Mouse (Mus musculus): ENCODE data around the gene Ubxn11.
"Not testable (repeated sequence)": the region's sequence is repeated elsewhere in the genome, so short reads cannot be mapped to it uniquely, and the experiment has no call there.

Gene Ubxn11

GRCm38 (mm10) chr4:134138857-134139256, 36.5 kb downstream of the Ubxn11 start:
- peak; percentile 71 for DNase-seq (ENCODE audit: low read depth, low spot score)

DNA sequence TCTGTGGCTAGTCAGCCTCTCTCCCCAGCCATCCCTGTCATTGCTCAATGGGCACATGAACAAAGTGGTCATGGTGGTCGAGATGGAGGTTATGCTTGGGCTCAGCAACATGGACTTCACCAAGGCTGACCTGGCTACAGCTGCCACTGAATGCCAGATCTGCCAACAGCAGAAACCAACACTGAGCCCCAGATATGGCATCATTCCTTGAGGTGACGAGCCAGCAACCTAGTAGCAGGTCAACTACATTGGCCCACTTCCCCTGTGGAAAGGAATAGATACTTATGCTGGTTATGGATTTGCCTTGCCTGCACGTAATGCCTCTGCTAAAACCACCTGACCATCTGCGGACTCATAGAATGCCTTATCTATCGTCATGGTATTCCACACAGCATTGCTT, 41.9 kb downstream of the Ubxn11 start:
- DNase-seq (ENCODE audit: low read depth, low spot score): not testable (repeated sequence)

DNA sequence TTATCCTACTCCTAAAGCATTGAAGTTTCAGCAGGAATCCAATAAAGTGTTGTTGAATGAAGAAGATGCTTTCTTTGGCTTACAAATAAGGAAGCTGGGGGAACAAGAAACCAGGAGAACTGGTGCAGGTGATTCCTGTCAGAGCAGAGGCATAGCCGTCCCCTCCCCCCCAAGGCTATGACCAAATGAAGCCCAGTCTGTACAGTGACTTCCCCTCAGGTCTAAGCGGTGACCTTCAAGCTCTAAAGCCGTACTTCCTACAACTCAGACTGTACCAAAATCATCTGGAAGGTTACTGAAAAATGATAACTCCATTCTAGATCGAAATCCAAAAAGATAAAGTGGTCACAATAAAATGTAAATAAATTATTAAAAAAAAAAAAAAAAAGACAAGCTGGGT, 47.0 kb downstream of the Ubxn11 start:
- no peak for DNase-seq (ENCODE audit: low read depth, low spot score)

DNA sequence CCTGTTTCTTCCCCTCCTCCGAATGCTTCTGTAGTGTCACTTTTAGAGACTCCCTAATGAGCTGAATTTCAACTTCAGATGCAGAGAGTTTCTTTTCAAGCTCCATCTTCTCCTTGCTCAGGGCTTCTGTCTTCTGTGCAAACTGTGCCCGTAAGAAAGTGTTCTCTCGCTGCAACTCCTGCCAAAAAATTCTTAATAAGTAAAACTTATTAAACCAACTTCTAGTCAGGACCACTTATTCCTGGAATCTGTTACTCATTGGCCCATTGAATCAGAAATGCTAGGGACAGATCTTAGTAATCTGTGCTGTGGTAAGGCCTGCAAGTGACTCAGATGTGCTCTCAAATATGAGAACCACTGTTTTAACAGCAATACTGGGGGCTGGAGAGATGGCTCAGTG, 49.7 kb downstream of the Ubxn11 start:
- DNase-seq (ENCODE audit: low read depth, low spot score): no peak

GRCm38 (mm10) chr4:134153656-134154055, 51.3 kb downstream of the Ubxn11 start:
- DNase-seq (ENCODE audit: low read depth, low spot score): no peak

GRCm38 (mm10) chr4:134154354-134154753, 52.0 kb downstream of the Ubxn11 start:
- no peak for DNase-seq (ENCODE audit: low read depth, low spot score)

DNA sequence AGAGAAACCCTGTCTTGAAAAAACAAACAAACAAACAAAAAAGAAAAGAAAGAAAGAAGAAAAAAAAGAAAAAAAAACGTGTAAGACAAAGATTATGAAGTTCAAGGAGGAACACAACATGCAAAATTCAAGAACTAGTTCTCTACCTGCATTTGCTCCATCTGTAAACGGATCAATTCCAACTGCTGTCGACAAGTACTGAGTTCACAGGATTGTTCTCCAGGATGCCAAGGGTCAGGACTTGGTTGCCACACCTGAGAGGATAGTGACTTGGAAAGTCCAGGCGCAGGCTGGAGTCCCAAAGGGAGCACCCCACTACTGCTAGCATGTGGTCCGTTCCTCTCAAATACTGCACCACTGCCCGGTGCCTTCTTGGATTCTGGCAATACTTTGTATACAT, 53.2 kb downstream of the Ubxn11 start:
- no peak for DNase-seq (ENCODE audit: low read depth, low spot score)

DNA sequence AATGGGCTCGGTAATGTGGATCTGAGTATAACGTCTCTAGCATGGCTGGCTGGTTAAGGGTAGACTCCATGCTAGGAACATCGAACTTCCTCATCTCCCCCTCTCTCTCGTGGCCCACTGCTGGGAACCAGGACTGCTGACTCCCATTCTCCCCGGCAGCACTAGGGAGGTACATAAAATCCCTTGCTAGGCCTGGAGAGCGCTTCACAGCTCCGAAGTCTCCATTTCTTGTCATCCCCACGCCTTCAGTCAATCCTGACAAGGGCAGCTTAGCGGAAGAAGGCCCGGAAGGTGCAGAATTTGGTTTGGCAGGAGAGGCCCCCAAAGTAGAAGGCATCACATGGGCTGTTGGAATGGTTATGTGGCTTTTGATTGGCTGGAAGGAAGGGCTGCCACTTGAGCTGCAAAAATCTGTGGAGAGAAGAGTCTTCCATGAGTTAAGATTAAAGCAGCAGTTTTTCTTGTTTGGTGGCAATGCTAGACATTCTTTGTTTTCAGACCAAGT, 53.6 kb downstream of the Ubxn11 start:
- no peak for DNase-seq (ENCODE audit: low read depth, low spot score)

GRCm38 (mm10) chr4:134156744-134157143, 54.4 kb downstream of the Ubxn11 start:
- DNase-seq (ENCODE audit: low read depth, low spot score): no peak

GRCm38 (mm10) chr4:134157558-134157957, 55.2 kb downstream of the Ubxn11 start:
- DNase-seq (ENCODE audit: low read depth, low spot score): no peak

DNA sequence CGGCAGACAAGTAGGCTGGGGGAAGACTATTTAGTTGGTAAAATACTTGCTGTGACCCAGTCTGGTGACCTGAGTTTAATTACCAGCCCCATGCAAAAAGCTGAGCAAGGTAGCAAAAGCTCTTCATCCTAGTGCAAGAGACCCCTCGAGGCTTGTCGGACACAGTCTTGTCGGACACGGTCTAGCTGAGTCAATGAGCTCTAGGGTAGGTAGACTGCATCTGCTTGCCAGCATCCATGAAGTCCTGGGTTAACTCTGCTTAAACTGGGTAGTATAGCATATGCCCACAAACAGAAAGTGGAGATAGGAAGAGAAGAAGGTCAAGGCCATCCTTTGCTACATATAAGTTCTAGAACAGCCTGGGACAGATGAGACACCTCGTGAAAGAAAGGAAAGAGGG, 56.4 kb downstream of the Ubxn11 start:
- DNase-seq (ENCODE audit: low read depth, low spot score): no peak

DNA sequence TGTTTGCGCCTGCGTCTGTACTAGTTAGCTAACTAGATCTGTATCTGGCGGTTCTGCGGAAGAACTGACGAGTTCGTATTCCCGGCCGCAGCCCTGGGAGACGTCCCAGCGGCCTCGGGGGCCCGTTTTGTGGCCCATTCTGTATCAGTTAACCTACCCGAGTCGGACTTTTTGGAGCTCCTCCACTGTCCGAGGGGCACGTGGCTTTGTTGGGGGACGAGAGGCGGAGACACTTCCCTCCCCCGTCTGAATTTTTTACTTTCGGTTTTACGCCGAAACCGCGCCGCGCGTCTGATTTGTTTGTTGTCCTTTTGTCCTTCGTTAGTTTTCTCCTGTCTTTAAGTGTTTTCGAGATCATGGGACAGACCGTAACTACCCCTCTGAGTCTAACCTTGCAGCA, 57.7 kb downstream of the Ubxn11 start:
- DNase-seq (ENCODE audit: low read depth, low spot score): not testable (repeated sequence)

DNA sequence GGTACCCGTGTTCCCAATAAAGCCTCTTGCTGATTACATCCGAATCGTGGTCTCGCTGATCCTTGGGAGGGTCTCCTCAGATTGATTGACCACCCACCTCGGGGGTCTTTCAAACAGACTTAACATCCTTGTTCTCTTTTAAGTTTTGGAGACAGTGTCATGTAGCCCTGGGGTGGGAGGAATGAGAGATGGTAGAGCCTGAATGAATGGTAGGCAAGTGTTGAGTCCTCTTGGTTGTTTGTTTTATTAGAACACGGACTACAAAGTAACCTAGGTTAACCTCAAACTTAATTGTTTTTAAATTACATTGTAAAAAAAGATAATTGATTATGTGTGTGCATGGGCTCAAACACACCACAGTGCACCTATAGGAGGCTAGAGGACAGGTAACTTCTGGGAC, 62.2 kb downstream of the Ubxn11 start:
- DNase-seq (ENCODE audit: low read depth, low spot score): no peak

DNA sequence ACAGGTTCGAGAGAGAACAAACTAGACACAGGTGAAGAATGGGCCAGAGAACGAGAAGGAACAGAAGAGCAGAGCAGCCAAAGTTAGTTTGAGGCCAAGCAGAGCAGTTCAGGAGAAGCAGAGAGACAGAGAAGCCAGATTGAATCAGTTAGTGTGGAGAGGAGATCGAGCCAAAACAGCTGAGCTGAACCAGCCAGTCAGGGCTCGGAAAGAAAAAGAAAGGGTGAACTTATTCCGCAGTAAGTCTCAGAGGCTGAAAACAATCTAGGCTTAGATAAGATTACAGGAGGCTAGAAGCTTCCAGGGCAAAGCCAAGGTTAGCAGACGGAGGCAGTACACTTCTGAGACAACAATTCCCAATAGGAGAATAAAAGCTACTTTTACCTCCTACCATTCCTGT, 62.7 kb downstream of the Ubxn11 start:
- DNase-seq (ENCODE audit: low read depth, low spot score): no peak

- DNase-seq (ENCODE audit: low read depth, low spot score): no peak
Measured at GRCm38 (mm10) chr4:134165548-134166465, 63.4 kb downstream of the Ubxn11 start.

DNA sequence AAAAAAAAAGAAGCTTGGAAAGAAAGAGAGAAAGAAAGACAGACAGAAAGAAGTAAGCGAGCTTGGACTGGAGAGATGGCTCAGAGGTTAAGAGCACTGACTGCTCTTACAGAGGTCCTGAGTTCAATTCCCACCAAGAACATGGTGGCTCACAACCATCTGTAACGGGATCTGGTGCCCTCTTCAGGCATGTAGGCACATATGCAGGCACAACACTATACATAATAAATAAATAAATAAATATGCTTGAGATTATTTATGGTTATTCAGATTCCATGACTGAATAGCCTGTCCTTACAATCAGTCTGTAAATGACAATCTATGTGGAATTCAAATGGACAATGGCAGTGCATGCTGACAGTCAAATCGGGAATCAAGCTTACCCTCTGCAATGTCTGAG, 64.5 kb downstream of the Ubxn11 start:
- peak; percentile 36 for DNase-seq (ENCODE audit: low read depth, low spot score)

DNA sequence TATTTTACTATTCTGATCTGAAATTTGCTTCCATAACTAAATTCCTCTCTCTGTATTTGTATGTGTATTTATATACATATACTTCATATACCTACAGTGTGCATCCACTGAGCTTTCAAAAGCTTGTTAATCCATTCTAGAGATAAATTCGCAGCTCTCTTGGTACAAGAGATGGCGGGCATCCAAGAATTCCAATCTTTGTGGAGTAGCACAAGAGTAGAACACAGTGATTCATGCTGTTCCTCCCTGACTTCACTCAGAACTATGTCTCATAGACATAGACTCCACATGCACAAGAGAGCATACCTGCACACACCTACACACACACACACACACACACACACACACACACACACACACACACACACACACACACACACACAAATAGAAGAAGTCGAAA, 70.0 kb downstream of the Ubxn11 start:
- DNase-seq (ENCODE audit: low read depth, low spot score): no peak
